Mouse (Mus musculus) neural tube, embryonic 14.5 days (tissue): ENCODE measurements around the gene Hba-x. TPM values are rescaled to one million over a fixed set of nuclear protein-coding genes. Genes with fewer than 3 reads are reported as not detected.
"Not testable (repeated sequence)": the region's sequence is repeated elsewhere in the genome, so short reads cannot be mapped to it uniquely, and the experiment has no call there.

Experiments
- ATAC-seq: fragments of 200-750 bp; cut with Nextera tagmentation; 2 replicates; pipeline ENCODE4 v1.8.0; 2017; ENCODE audit warnings: low read depth, mild to moderate bottlenecking, moderate TSS enrichment, moderate library complexity
- H3K27ac ChIP-seq: fragments of 300-500 bp; sonication (generic); 2 replicates; pipeline ENCODE4 v1.5.1; 2014; ENCODE audit warnings: low read depth, mild to moderate bottlenecking, control low read depth, low read length, moderate library complexity, mixed read lengths
- H3K27me3 ChIP-seq: fragments of 300-500 bp; sonication (generic); 2 replicates; pipeline ENCODE4 v1.6.1; 2014; ENCODE audit warnings: low read length; ENCODE audit not compliant: control insufficient read depth, insufficient read depth
- H3K36me3 ChIP-seq: fragments of 300-500 bp; sonication (generic); 2 replicates; pipeline ENCODE4 v1.6.1; 2014; ENCODE audit warnings: low read length, mixed read lengths; ENCODE audit not compliant: control insufficient read depth, insufficient read depth
- H3K4me1 ChIP-seq: fragments of 300-500 bp; sonication (generic); 2 replicates; pipeline ENCODE4 v1.6.1; 2014; ENCODE audit warnings: low read length; ENCODE audit not compliant: control insufficient read depth, insufficient read depth
- H3K4me2 ChIP-seq: fragments of 300-500 bp; sonication (generic); 2 replicates; pipeline ENCODE4 v1.6.1; 2014; ENCODE audit warnings: mild to moderate bottlenecking, low read depth, low read length, control low read depth
- H3K4me3 ChIP-seq: fragments of 300-500 bp; sonication (generic); 2 replicates; pipeline ENCODE4 v1.5.1; 2014; ENCODE audit warnings: low read depth, low read length, control low read depth, mixed read lengths
- H3K9ac ChIP-seq: fragments of 300-500 bp; sonication (generic); replicated peaks from 2 replicates; pipeline ENCODE4 v1.6.1; 2014; ENCODE audit warnings: low read depth, mild to moderate bottlenecking, control low read depth, low read length, mixed read lengths
- H3K9me3 ChIP-seq: fragments of 300-500 bp; sonication (generic); 2 replicates; pipeline ENCODE4 v1.6.1; 2016; ENCODE audit warnings: low read length; ENCODE audit not compliant: control insufficient read depth
- WGBS: fragments of 180-500 bp; shearing (Covaris S2); extraction: QIAGEN DNeasy Blood & Tissue Kit; methylation state at CpG from one replicate; pipeline ENCODE4 v1.1.7; 2014; 5-methylcytosine and 5-hydroxymethylcytosine counted together
- polyA plus RNA-seq: library from polyadenylated mRNA; unstranded; fragments of >200 nt; fragmentation: Nextera tagmentation; extraction: Ambion mirVana; gene quantifications from 2 replicates; pipeline ENCODE4 v1.2.1, GENCODE M21; 2014

Hba-x gene
- polyA plus RNA-seq, 1 experiment from 2014 or later: 43.2 TPM

DNA sequence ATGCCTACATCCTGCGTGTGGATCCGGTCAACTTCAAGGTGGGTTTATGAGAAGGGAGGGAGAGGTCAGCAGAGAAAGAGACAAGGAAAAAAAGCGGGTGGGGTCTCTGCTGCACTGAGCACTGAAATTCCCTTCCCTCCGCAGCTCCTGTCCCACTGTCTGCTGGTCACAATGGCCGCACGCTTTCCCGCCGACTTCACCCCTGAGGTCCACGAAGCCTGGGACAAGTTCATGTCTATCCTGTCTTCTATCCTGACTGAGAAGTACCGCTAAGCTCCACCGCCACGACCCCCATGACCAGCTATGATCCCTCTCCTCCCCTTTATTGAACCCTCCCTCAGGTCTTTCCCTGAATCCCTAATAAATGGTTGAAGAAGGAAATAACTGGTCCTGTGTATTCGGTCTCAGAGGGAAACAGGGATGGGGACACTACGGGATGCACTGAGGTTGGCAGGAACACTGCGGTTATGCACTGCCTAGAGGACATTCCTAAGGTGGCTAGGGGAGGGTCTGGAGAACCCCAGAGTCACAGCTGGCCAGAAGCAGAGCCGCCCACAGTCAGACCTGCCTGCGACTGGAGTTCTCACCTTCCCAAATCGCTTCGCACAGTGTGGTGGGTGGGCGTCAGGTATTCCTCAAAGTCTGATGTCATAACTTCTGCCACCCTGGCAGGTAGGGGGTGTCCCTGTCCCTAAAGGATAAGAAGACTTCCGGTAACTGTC lies 1.7 kb downstream of the Hba-x start:
- no peak overlapping the region for H3K27ac ChIP-seq
- no peaks in the 10 kb centered on the region for H3K4me1 ChIP-seq
- no peaks in the 10 kb centered on the region for H3K36me3 ChIP-seq
- no peaks in the 10 kb centered on the region for H3K27me3 ChIP-seq
- H3K4me3 ChIP-seq: no peak overlapping the region
- H3K9me3 ChIP-seq: no peaks in the 10 kb centered on the region
- H3K9ac ChIP-seq: no peak overlapping the region
- WGBS: 76% methylated on average over 21 of the region's 21 CpGs
- ATAC-seq: no peak
- no peak overlapping the region for H3K4me2 ChIP-seq

DNA sequence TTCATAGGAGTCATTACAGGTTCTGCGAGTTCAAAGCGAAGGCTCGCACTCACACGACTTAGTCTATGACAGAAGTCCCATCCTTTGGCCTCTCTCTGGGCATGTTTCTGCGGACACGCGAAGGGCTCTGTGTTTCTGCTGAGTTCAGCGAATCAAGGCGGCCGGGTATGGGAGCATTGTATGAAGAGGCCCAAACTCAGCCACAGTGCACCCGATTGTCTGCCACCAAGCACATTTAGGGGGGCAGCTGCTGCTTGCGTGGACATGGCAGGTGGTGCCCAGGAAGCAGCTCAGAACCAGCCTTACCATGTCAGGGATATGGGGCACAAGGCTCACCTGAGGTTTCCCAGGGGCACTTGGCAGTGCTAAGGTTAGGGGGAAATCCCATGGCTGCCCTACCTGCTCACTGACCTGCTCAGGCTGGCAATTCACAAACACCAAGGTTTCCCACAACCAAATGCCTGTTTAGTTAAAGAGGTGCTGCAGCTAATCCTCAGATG lies 2.3 kb downstream of the Hba-x start:
- H3K9me3 ChIP-seq: no peaks in the 10 kb centered on the region
- H3K4me2 ChIP-seq: no peak overlapping the region
- 81% methylated on average over 12 of the region's 12 CpGs for WGBS
- no peak overlapping the region for H3K27ac ChIP-seq
- H3K9ac ChIP-seq: no peak overlapping the region; the same call in 1 of the 2 replicates
- no peaks in the 10 kb centered on the region for H3K4me1 ChIP-seq
- H3K36me3 ChIP-seq: no peaks in the 10 kb centered on the region
- ATAC-seq: no peak
- H3K4me3 ChIP-seq: no peak overlapping the region
- no peaks in the 10 kb centered on the region for H3K27me3 ChIP-seq

DNA sequence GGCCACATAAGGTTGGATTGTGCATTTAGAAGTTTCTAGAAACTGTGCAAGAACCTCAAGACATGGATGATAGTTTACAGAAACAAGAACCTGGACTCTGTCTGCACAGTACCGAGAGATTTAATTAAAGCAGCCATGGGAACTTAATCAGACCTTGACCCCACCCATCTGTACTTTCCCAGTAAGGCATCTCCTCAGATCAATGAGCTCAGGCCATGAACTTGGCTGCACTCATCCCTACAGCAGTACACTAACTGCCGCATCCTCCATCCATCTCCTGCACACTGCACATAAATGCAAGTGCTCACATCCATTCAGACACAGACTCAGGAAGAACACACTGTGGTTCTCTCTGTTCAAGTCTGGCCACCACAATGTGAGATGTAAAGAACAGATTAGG lies 4.4 kb downstream of the Hba-x start:
- Histone ChIP-seq H3K9me3 (no peaks in the 10 kb centered on the region), H3K27ac (no peak overlapping the region), H3K27me3 (no peaks in the 10 kb centered on the region), H3K36me3 (no peaks in the 10 kb centered on the region), H3K9ac (no peak overlapping the region), H3K4me2 (no peak overlapping the region), H3K4me1 (no peaks in the 10 kb centered on the region), H3K4me3 (no peak overlapping the region)
- ATAC-seq: no peak
- 85% methylated on average over 2 of the region's 2 CpGs for WGBS

DNA sequence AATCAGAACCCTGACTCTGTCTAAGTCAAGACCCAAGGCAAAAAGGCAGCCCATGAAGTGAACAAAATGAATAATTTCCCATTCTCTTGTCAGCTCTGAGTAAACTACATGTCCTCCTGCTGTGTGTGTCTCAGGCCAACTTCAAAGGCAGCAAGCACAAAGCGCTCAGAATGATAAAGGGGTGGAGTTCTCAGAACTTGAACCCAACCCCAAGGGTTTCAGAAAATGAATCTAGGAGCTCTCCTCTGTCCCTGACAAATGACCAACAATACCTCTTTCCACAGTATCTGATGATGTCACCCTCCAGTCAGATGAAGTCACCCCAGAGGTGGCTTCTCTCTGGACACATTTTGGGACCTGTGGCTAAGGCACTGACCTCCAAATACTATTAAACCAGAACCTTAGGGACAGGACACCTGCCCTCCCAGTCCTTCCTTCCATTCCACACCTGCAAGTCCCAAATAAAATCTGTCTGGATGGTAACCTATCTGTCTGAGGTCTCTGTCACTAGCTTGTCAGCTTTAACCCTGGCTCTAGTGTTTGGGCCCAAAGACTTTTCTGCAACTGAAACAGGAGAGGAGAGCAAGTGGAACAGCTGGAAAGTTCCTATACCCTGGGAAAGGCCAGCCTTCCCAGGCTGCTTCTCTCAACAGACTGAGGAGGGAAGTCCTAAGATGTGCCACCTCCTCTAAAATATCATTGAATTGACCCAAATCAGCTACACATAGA lies 5.4 kb downstream of the Hba-x start:
- no peak overlapping the region for H3K27ac ChIP-seq
- no peaks in the 10 kb centered on the region for H3K36me3 ChIP-seq
- H3K4me1 ChIP-seq: no peaks in the 10 kb centered on the region
- no peak overlapping the region for H3K9ac ChIP-seq
- 72% methylated on average over 1 of the region's 1 CpGs for WGBS
- no peaks in the 10 kb centered on the region for H3K9me3 ChIP-seq
- H3K27me3 ChIP-seq: no peaks in the 10 kb centered on the region
- H3K4me3 ChIP-seq: no peak overlapping the region
- no peak for ATAC-seq
- H3K4me2 ChIP-seq: no peak overlapping the region

DNA sequence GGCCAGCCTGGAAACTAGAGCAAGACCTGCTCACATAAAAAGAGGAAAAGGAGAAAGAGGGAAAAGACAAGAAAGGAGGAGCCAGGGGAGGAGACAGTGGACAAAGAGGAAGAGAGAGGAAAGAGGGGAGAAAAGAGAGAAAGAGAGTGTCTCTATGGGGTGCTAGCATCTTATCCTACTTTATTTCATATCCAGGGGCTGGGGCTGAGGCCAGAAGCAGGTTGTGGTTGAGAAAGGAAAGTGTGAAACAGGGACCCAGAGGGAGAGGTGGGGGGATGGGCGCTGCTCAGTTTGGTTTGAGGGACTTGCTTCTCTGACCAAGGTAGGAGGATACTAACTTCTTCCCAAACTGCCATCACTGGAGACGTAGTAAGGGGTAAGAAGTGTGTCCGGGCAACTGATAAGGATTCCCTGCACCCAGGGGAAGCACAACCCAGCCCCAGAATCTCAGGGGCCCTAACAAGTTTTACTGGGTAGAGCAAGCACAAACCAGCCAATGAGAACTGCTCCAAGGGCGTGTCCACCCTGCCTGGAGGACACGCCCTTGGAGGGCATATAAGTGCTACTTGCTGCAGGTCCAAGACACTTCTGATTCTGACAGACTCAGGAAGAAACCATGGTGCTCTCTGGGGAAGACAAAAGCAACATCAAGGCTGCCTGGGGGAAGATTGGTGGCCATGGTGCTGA lies 7.0 kb downstream of the Hba-x start, which contains the start of gene Hba-a1:
Gene Hba-a1 (plus strand): TSS at position 421 of the 687 bp plus-strand sequence.
- H3K4me1 ChIP-seq, ATAC-seq, H3K9ac ChIP-seq, H3K4me3 ChIP-seq, H3K36me3 ChIP-seq, H3K27me3 ChIP-seq, H3K4me2 ChIP-seq, H3K27ac ChIP-seq, H3K9me3 ChIP-seq: not testable (repeated sequence)
- 86% methylated on average over 1 of the region's 5 CpGs for WGBS

DNA sequence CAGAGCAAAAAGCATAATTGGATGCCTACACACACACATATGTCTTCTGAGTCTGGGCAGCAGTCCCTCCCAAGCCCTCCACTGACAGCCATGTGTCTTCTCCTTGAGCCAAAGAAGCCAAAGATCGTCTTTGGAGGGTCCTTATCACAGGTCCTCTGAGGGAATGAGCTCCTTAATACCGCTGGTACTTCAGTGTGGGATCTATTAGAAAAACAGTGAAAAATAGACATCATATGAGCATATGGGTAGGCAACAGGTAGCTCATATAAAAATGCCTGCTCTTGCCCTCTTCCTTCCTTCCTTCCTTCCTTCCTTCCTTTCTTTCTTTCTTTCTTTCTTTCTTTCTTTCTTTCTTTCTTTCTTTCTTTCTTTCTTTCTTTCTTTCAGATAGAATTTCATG lies 8.4 kb downstream of the Hba-x start:
- H3K4me2 ChIP-seq: not testable (repeated sequence)

DNA sequence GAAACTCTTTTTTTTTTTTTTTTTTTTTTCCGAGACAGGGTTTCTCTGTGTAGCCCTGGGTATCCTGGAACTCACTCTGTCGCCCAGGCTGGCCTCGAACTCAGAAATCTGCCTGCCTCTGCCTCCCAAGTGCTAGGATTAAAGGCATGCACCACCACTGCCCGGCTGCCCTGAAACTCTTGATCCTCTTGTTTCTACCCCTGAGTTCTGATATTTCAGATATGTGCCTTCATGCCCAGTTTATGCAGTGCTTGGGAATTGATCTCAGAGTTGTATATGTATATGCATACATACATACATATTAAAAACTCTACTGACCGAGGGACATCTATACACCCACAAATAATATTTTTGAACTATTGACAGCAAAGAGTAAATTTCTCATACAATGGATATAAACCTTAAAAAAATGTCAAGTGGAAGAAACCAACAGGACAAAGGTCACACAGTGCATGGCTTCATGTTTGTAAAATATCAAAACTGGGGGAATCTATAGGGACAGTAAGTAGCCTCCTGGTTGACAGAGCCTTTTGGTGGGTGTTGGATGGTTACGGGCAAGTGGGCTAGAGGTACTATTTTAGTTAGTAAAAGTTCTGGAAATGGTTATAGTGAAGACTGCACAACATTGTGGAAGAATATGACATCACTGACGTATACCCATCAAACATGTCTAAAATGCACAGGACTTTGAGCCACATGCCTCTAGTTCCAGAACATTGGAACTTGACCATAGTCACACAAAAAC lies 9.0 kb downstream of the Hba-x start:
- WGBS: 86% methylated on average over 7 of the region's 7 CpGs
- H3K27me3 ChIP-seq: no peaks in the 10 kb centered on the region
- no peaks in the 10 kb centered on the region for H3K4me1 ChIP-seq
- H3K36me3 ChIP-seq: no peaks in the 10 kb centered on the region
- no peak overlapping the region for H3K9ac ChIP-seq
- H3K9me3 ChIP-seq: no peaks in the 10 kb centered on the region
- H3K27ac ChIP-seq: no peak overlapping the region
- no peak overlapping the region for H3K4me3 ChIP-seq
- H3K4me2 ChIP-seq: no peak overlapping the region
- no peak for ATAC-seq

More for the DNA sequence above, 8.4 kb downstream of the Hba-x start:
- not testable (repeated sequence) for H3K27me3 ChIP-seq, H3K9ac ChIP-seq, H3K27ac ChIP-seq, H3K4me1 ChIP-seq, H3K4me3 ChIP-seq, ATAC-seq, H3K9me3 ChIP-seq, H3K36me3 ChIP-seq
- WGBS: 73% methylated on average over 2 of the region's 2 CpGs

DNA sequence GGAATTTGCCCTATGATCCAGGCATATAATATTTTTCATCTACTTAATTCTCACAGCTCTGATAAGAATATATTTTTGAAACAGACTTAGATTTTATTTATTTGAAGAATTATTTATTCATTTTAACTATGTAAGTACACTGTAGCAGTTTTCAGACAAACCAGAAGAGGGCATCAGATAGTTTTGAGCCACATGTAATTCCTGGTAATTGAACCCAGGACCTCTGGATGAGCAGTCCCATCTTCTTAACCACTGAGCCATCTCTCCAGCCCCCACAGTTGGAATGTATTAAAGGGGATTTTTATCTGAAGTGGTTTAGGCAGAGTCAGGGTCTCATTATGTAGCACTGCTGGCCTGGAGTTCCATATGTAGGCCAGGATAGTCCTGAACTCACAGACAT lies 9.7 kb downstream of the Hba-x start:
- not testable (repeated sequence) for H3K27me3 ChIP-seq, ATAC-seq, H3K27ac ChIP-seq, H3K9ac ChIP-seq, H3K36me3 ChIP-seq, H3K4me3 ChIP-seq, H3K9me3 ChIP-seq, H3K4me1 ChIP-seq, H3K4me2 ChIP-seq
